Mouse (Mus musculus): Measurements from ENCODE around the gene Tldc1. TPM values are rescaled to one million over a fixed set of nuclear protein-coding genes. Genes with fewer than 3 reads are reported as not detected.
A peak's percentile ranks its signal among the peaks of the same experiment; 100 is the strongest.

The Tldc1 gene
- polyA plus RNA-seq, 1 experiment from 2014 or later: 9.5 TPM

- H3K4me2 ChIP-seq: no peak overlapping the region
- WGBS: 48% methylated on average over 13 of the region's 13 CpGs
- H3K27ac ChIP-seq (ENCODE audit: low read depth, low read length): no peak overlapping the region
- no peaks in the 10 kb centered on the region for H3K36me3 ChIP-seq (ENCODE audit: control insufficient read depth, insufficient read depth, low read length)
- no peaks in the 10 kb centered on the region for H3K9me3 ChIP-seq (ENCODE audit: control insufficient read depth, low read length)
- no peak overlapping the region for H3K4me3 ChIP-seq (ENCODE audit: low read depth, low read length)
- no peaks in the 10 kb centered on the region; the same call in 1 of the 2 replicates for H3K27me3 ChIP-seq (replicated peaks; ENCODE audit: control insufficient read depth, insufficient read depth, low read length)
- DNase-seq (ENCODE audit: low spot score): no peak
- H3K4me1 ChIP-seq (replicated peaks; ENCODE audit: control insufficient read depth, insufficient read depth, low read length): peaks cover 5% of the 10 kb centered on the region
- ATAC-seq (replicated peaks; ENCODE audit: low FRiP score): no peak
- H3K9ac ChIP-seq (ENCODE audit: low read depth, low read length): no peak overlapping the region
Observed at GRCm38 (mm10) chr8:119743291-119744026, 34.8 kb downstream of the Tldc1 start.

DNA sequence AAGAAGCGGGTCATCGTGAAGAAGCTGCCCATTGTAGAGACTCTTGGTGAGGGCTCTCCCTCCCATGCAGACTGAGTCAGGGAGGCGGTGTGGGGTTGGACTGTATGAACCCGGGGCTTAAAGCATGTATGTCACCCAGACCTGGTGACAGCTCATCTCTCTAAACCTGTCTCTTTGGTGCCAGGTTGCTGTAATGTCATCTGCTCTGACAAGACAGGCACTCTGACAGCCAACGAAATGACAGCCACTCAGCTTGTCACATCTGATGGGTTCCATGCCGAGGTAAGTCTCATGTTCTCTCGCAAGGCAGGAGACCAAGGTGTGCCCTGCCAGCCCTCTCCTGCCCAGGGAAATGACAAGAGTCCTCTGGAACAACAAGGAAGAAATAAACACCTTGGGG is 35.8 kb downstream of the Tldc1 start:
- Histone ChIP-seq H3K9ac (ENCODE audit: low read depth, low read length) (no peak overlapping the region), H3K36me3 (ENCODE audit: control insufficient read depth, insufficient read depth, low read length) (no peaks in the 10 kb centered on the region), H3K27ac (ENCODE audit: low read depth, low read length) (no peak overlapping the region), H3K4me3 (ENCODE audit: low read depth, low read length) (no peak overlapping the region), H3K4me1 (replicated peaks; ENCODE audit: control insufficient read depth, insufficient read depth, low read length) (peaks cover 12% of the 10 kb centered on the region), H3K27me3 (replicated peaks; ENCODE audit: control insufficient read depth, insufficient read depth, low read length) (no peaks in the 10 kb centered on the region), H3K9me3 (ENCODE audit: control insufficient read depth, low read length) (no peaks in the 10 kb centered on the region), H3K4me2 (no peak overlapping the region)
- no peak for DNase-seq (ENCODE audit: low spot score)
- 85% methylated on average over 7 of the region's 7 CpGs for WGBS
- ATAC-seq (replicated peaks; ENCODE audit: low FRiP score): no peak

DNA sequence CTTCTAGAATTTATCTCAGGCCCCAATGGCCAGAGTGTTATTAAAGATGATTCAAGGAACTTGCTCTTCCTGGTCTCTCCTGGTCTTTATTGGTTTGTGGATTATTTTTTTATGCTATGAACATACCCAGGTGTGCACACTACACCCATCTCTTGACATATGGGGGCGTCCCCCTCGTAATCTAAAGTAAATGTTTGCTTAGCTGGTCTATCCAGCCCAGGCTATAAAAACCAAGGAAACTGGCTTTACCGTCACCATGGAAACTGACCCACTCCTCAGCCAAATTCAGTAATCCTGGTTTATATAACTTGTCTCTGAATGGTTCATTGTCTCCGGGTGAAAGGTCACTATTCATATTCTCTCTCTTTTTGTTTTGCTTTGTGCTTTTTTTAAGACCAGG is 37.6 kb downstream of the Tldc1 start:
- H3K27me3 ChIP-seq (replicated peaks; ENCODE audit: control insufficient read depth, insufficient read depth, low read length): no peaks in the 10 kb centered on the region
- no peak overlapping the region for H3K27ac ChIP-seq (ENCODE audit: low read depth, low read length)
- no peak overlapping the region for H3K4me3 ChIP-seq (ENCODE audit: low read depth, low read length)
- H3K9me3 ChIP-seq (ENCODE audit: control insufficient read depth, low read length): no peaks in the 10 kb centered on the region
- WGBS: 67% methylated on average over 4 of the region's 4 CpGs
- H3K4me1 ChIP-seq (replicated peaks; ENCODE audit: control insufficient read depth, insufficient read depth, low read length): peaks cover 12% of the 10 kb centered on the region
- no peak overlapping the region for H3K9ac ChIP-seq (ENCODE audit: low read depth, low read length)
- DNase-seq (ENCODE audit: low spot score) (no peak), ATAC-seq (replicated peaks; ENCODE audit: low FRiP score) (no peak)
- H3K36me3 ChIP-seq (ENCODE audit: control insufficient read depth, insufficient read depth, low read length): no peaks in the 10 kb centered on the region
- no peak overlapping the region for H3K4me2 ChIP-seq

DNA sequence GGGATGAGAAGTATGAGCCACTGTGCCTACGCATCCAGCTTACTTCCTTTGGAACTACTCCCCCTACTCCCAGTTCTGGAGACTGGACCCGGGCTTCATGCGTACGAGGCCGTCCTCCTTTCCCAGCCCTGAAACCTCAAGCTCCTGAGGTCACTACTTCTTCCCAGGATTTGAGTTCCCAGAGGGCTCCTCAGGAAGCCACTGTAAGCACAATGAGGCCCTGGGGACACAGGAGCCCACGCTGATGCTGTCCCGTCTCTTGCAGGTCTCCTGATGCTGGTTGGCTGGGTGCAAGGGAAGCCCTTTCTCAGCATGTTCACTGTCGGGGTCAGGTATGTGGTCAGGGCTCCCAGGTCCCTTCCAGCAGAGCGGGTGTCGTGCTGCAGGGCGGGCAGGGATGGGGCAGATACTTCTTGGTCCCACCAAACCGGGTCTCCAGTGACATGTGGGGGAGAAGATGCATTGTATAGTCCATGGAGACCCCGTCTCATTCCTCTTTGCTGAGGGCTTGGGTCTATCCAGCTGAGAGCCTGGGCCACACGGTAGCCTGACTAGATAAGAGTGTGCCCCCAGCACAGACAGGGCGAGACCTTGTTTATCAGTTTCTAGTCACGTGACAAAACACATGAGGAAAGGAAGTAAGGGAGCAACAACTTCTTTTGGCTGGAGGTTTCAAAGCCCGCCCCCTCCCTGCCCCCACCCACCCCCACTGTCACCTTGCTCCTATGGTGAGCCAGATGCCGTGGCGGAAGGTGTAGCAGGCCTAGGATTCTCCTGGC is 39.9 kb downstream of the Tldc1 start:
- 61% methylated on average over 19 of the region's 19 CpGs for WGBS
- Histone ChIP-seq H3K36me3 (ENCODE audit: control insufficient read depth, insufficient read depth, low read length) (no peaks in the 10 kb centered on the region), H3K4me1 (replicated peaks; ENCODE audit: control insufficient read depth, insufficient read depth, low read length) (peaks cover 12% of the 10 kb centered on the region), H3K9me3 (ENCODE audit: control insufficient read depth, low read length) (no peaks in the 10 kb centered on the region), H3K9ac (ENCODE audit: low read depth, low read length) (no peak overlapping the region), H3K27ac (ENCODE audit: low read depth, low read length) (no peak overlapping the region), H3K4me2 (no peak overlapping the region), H3K4me3 (ENCODE audit: low read depth, low read length) (no peak overlapping the region), H3K27me3 (replicated peaks; ENCODE audit: control insufficient read depth, insufficient read depth, low read length) (no peaks in the 10 kb centered on the region)
- DNase-seq (ENCODE audit: low spot score) (no peak), ATAC-seq (replicated peaks; ENCODE audit: low FRiP score) (peak; percentile 81)

DNA sequence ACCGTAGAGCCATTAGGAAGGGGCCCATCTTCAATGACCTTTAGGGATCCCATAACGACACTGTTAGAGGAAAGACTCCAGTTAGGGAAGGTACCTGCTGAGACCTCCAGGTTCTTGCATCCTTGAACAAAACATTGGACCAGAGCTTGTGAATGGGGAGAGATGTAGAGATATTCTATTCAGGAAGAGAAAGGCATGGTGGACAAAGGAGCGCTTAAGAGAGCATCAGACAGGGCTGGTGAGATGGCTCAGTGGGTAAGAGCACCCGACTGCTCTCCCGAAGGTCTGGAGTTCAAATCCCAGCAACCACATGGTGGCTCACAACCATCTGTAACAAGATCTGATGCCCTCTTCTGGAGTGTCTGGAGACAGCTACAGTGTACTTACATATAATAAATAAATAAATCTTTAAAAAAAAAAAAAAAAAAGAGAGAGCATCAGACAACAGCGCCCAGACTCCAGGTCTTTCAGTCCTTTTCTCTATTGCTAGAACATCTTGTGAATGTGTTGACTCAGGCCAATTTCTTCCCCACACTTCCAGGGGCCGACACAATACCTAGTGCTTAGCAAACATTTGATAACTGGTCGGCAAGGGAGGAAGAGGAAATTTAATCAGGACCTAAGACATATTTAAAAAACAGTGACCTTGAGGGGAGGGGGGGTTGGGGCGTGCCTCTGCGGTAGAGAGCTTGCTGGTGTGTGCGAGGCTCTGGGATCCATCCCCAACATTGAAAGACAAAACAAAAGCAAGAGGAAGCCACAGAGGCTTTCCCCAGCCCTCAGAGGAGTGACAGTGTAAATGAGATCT is 40.9 kb downstream of the Tldc1 start:
- DNase-seq (ENCODE audit: low spot score) (no peak), ATAC-seq (replicated peaks; ENCODE audit: low FRiP score) (no peak)
- 60% methylated on average over 11 of the region's 11 CpGs for WGBS
- Histone ChIP-seq H3K4me2 (no peak overlapping the region), H3K27me3 (replicated peaks; ENCODE audit: control insufficient read depth, insufficient read depth, low read length) (no peaks in the 10 kb centered on the region), H3K4me1 (replicated peaks; ENCODE audit: control insufficient read depth, insufficient read depth, low read length) (peaks cover 12% of the 10 kb centered on the region), H3K27ac (ENCODE audit: low read depth, low read length) (no peak overlapping the region), H3K9me3 (ENCODE audit: control insufficient read depth, low read length) (no peaks in the 10 kb centered on the region), H3K4me3 (ENCODE audit: low read depth, low read length) (no peak overlapping the region), H3K9ac (ENCODE audit: low read depth, low read length) (no peak overlapping the region), H3K36me3 (ENCODE audit: control insufficient read depth, insufficient read depth, low read length) (no peaks in the 10 kb centered on the region)

DNA sequence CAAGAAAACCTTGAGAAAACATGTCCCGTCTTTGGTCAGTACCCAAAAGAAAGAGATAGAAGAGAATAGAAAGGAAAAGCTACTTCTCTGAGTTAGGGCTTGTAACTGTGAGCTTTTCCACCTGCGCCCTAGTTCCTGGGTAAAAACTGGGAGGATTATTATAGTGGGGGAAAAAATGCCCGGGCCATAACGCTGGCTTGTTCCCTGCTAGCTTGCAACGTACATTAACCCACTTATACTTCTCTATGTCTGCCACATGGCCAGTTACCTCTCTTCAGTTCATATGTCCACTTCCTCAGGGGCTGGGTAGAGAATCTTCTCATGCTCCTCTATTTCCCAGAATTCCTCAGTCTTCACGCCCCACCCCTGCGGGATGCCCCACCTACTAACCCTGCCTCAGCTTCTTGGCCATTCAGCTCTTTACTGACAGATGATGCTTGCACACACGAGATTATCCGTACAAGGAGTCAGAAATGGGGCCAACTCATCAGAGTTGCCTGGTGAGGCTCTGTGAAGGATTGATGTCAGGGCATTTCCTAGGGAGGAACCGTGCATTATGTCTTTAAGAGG is 41.8 kb downstream of the Tldc1 start:
- H3K9me3 ChIP-seq (ENCODE audit: control insufficient read depth, low read length): no peaks in the 10 kb centered on the region
- no peak overlapping the region for H3K4me2 ChIP-seq
- no peaks in the 10 kb centered on the region for H3K36me3 ChIP-seq (ENCODE audit: control insufficient read depth, insufficient read depth, low read length)
- no peak overlapping the region for H3K4me3 ChIP-seq (ENCODE audit: low read depth, low read length)
- peaks cover 12% of the 10 kb centered on the region for H3K4me1 ChIP-seq (replicated peaks; ENCODE audit: control insufficient read depth, insufficient read depth, low read length)
- DNase-seq (ENCODE audit: low spot score) (no peak), ATAC-seq (replicated peaks; ENCODE audit: low FRiP score) (no peak)
- no peak overlapping the region for H3K27ac ChIP-seq (ENCODE audit: low read depth, low read length)
- H3K27me3 ChIP-seq (replicated peaks; ENCODE audit: control insufficient read depth, insufficient read depth, low read length): no peaks in the 10 kb centered on the region
- no peak overlapping the region for H3K9ac ChIP-seq (ENCODE audit: low read depth, low read length)
- 84% methylated on average over 10 of the region's 10 CpGs for WGBS

DNA sequence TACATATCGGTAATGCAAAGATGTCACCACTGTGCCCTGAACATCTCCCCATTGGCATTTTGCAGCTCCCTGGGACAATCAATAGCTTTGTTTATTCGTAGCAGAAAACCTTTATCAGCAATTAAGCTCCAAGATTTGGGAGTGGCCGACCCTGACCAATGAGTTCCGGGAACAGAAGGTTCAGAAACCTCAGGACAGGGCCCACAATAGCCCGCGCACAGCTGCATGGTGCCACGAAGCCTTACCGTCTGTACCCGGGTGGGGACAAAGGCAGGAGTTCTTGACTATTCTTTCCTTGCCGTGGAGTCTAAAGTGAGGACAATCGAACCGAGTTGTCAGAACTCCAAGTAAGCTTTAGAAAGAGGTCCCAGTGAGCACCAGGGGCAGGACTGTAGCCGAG is 46.1 kb downstream of the Tldc1 start:
- WGBS: 81% methylated on average over 13 of the region's 13 CpGs
- DNase-seq (ENCODE audit: low spot score) (no peak), ATAC-seq (replicated peaks; ENCODE audit: low FRiP score) (no peak)
- Histone ChIP-seq H3K27ac (ENCODE audit: low read depth, low read length) (no peak overlapping the region), H3K4me2 (no peak overlapping the region), H3K9ac (ENCODE audit: low read depth, low read length) (no peak overlapping the region), H3K36me3 (ENCODE audit: control insufficient read depth, insufficient read depth, low read length) (no peaks in the 10 kb centered on the region), H3K4me1 (replicated peaks; ENCODE audit: control insufficient read depth, insufficient read depth, low read length) (no peaks in the 10 kb centered on the region; the same call in 1 of the 2 replicates), H3K9me3 (ENCODE audit: control insufficient read depth, low read length) (no peaks in the 10 kb centered on the region), H3K27me3 (replicated peaks; ENCODE audit: control insufficient read depth, insufficient read depth, low read length) (0 out of 2 replicates have a peak, but pooled peaks cover 3% of the 10 kb centered on the region), H3K4me3 (ENCODE audit: low read depth, low read length) (no peak overlapping the region)

DNA sequence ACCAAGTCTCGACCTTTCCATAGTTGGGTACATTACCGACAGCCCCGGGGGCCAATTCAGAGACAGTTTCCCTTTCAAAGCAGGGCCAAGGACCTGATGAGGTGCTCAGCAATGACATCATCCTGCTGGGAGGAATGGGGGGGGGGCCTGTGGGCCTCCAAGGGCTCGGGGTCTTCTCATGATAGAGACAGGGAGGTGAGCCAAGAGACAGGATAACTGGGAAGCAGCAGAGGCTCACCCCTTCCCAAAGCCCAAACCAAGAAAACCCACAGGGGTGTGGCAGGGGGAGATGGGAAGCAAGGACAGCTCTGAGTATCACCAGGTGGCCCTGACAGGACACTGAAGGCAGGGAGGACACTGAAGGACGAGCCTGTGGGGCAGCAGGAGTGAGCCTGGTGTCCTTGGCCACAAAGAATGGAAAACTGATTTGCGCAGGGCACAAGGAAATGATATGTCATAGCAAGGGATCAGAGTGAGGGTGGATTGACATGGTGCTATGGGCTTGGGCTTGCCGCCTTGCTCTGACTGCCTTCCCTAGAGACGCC is 49.8 kb downstream of the Tldc1 start:
- no peak for DNase-seq (ENCODE audit: low spot score)
- WGBS: 86% methylated on average over 8 of the region's 8 CpGs
- Histone ChIP-seq H3K4me3 (ENCODE audit: low read depth, low read length) (no peak overlapping the region), H3K4me1 (replicated peaks; ENCODE audit: control insufficient read depth, insufficient read depth, low read length) (no peaks in the 10 kb centered on the region; the same call in 1 of the 2 replicates), H3K36me3 (ENCODE audit: control insufficient read depth, insufficient read depth, low read length) (no peaks in the 10 kb centered on the region), H3K27ac (ENCODE audit: low read depth, low read length) (no peak overlapping the region), H3K27me3 (replicated peaks; ENCODE audit: control insufficient read depth, insufficient read depth, low read length) (0 out of 2 replicates have a peak, but pooled peaks cover 3% of the 10 kb centered on the region), H3K9me3 (ENCODE audit: control insufficient read depth, low read length) (no peaks in the 10 kb centered on the region), H3K4me2 (no peak overlapping the region), H3K9ac (ENCODE audit: low read depth, low read length) (no peak overlapping the region)
- no peak for ATAC-seq (replicated peaks; ENCODE audit: low FRiP score)
